In genomic region chr15:85555799-85556198, GRCm38 (mm10) we compare ENCODE assay signal across 14 mouse cellular contexts. TPM values are rescaled to one million over a fixed set of nuclear protein-coding genes. Genes with fewer than 3 reads are reported as not detected.
DNase-seq lines count a peak whose midpoint lies in the region; ATAC-seq lines count a peak whose summit lies in the region.
"Had no signal": no experiment of that assay in that cellular context is flagged by ENCODE, and none has a peak within 500 bp of the region (broad histone marks: within the 10 kb centered on the region; RNA-seq: fewer than 3 reads in every experiment).

No protein-coding gene starts in this region.

- H3K27ac ChIP-seq in limb, embryonic 10.5 days, result 0 out of 2 replicates have a peak overlapping the region, but pooled peaks have one; percentile 6
- H3K27ac ChIP-seq: liver, embryonic 14.5 days had no signal

- no peaks in the 10 kb centered on the region for H3K9me3 ChIP-seq in limb, embryonic 10.5 days (replicated peaks)

- H3K4me1 ChIP-seq in limb, embryonic 10.5 days, result no peaks in the 10 kb centered on the region; the same call in 1 of the 2 replicates

- WGBS in limb, embryonic 10.5 days, result 67% methylated on average over 10 of the region's 10 CpGs

- peaks cover 7% of the 10 kb centered on the region; the same call in 1 of the 2 replicates for H3K27me3 ChIP-seq in limb, embryonic 10.5 days (ENCODE audit: low read depth, poor library complexity, severe bottlenecking)

- peak; percentile 9 to 15 for DNase-seq in cerebellum, adult 18-20 months
- no peak for DNase-seq in cerebellum, adult 8-10 months
- DNase-seq in layer of hippocampus, postnatal 10 days (ENCODE audit: low spot score in 2 of 2), result peak; percentile 47 to 63
- DNase-seq in layer of hippocampus, adult 8-10 months (ENCODE audit: low spot score in 2 of 2), result no peak
- peak; percentile 10 for DNase-seq in NIH3T3 (ENCODE audit: low read depth)
- DNase-seq in limb, embryonic 10.5 days (ENCODE audit: low spot score), result no peak
- DNase-seq: thymus, adult 2 months had no signal

- no peak overlapping the region for H3K4me3 ChIP-seq in limb, embryonic 10.5 days

- H3K36me3 ChIP-seq in limb, embryonic 10.5 days, result no peaks in the 10 kb centered on the region

- no peak for ATAC-seq in megakaryocyte progenitor cell, adult 5-6 weeks (replicated peaks; ENCODE audit: poor library complexity)
- no peak for ATAC-seq in activated CD4-positive, CD25-positive, alpha-beta regulatory T cell, adult 4 months
- ATAC-seq: forebrain, embryonic 16.5 days had no signal

RNA-seq across cellular contexts. Expression of gene Wnt7b, which starts 26.5 kb away (rescaled TPM):
- total RNA-seq in layer of hippocampus, postnatal 10 days (2021), result 10 to 100 TPM; 47.3 to 47.8 TPM
- 10 to 100 TPM; 45.9 to 52.4 (median 49.1) TPM for total RNA-seq in layer of hippocampus, adult 8-10 months (2022)
- 10.9 and 17.1 TPM in 2 replicates for polyA plus RNA-seq in limb, embryonic 10.5 days (2016; fragmentation: Nextera tagmentation; extraction: Ambion mirVana)
- total RNA-seq in megakaryocyte progenitor cell, adult 5-6 weeks (2015), result not detected in 2 replicates
- not detected in 2 replicates for total RNA-seq in megakaryocyte progenitor cell, adult 5-6 weeks (2017)
- polyA plus RNA-seq in activated CD4-positive, CD25-positive, alpha-beta regulatory T cell, adult 4 months (2017; shearing (Covaris generic)), result not detected
- polyA plus RNA-seq: small intestine, adult 2 months had no signal

RNA-seq across cellular contexts. Expression of gene 7530416G11Rik, which starts 52.8 kb away (rescaled TPM):
- total RNA-seq in layer of hippocampus, postnatal 10 days (2021), result not detected
- not detected for total RNA-seq in layer of hippocampus, adult 8-10 months (2022)
- polyA plus RNA-seq in limb, embryonic 10.5 days (2016; fragmentation: Nextera tagmentation; extraction: Ambion mirVana), result not detected in 2 replicates
- not detected in 2 replicates for total RNA-seq in megakaryocyte progenitor cell, adult 5-6 weeks (2015)
- not detected in 2 replicates for total RNA-seq in megakaryocyte progenitor cell, adult 5-6 weeks (2017)
- not detected for polyA plus RNA-seq in activated CD4-positive, CD25-positive, alpha-beta regulatory T cell, adult 4 months (2017; shearing (Covaris generic))
- total RNA-seq: layer of hippocampus, postnatal 36 days had no signal
- polyA plus RNA-seq: forebrain, embryonic 16.5 days; heart, embryonic 14.5 days; liver, embryonic 14.5 days; small intestine, adult 2 months; thymus, adult 2 months had no signal

Comparison
In these comparisons a context has a peak if more than half of its experiments do, and no peak if none do; other contexts are left out.
1. DNase-seq: peak in cerebellum, adult 18-20 months (2 of 2), layer of hippocampus, postnatal 10 days (2 of 2) and NIH3T3 (single experiment); none in cerebellum, adult 8-10 months (single experiment), layer of hippocampus, adult 8-10 months (0 of 2) and limb, embryonic 10.5 days (single experiment).
2. RNA of gene Wnt7b, which starts 26.5 kb away (total RNA-seq): 45.9 to 52.4 TPM in layer of hippocampus, adult 8-10 months and 47.3 to 47.8 TPM in layer of hippocampus, postnatal 10 days; not detected in megakaryocyte progenitor cell, adult 5-6 weeks; every median in the first group is over 10 times any median in the second.